17 mouse cellular contexts compared by ENCODE assay signal in genomic region chr13:112366321-112367029, GRCm38 (mm10).
DNase-seq lines count a peak whose midpoint lies in the region; ATAC-seq and TF ChIP-seq lines count a peak whose summit lies in the region.
"Had no signal": no experiment of that assay in that cellular context is flagged by ENCODE, and none has a peak within 500 bp of the region (broad histone marks: within the 10 kb centered on the region; RNA-seq: fewer than 3 reads in every experiment).

No protein-coding gene starts in this region.

- TF ChIP-seq CTCF in forebrain, postnatal 0 days (IDR thresholded peaks at IDR 0.05; ENCODE audit: low read depth): no peak
- TF ChIP-seq CTCF in CH12.LX (conservative IDR thresholded peaks at IDR 0.05 in 1 of 2, IDR thresholded peaks at IDR 0.05 in 1 of 2; ENCODE audit: low read depth in 2 of 2, low read length in 2 of 2): no peak
- no peak for TF ChIP-seq CTCF in thymus, adult 2 months (IDR thresholded peaks at IDR 0.05; ENCODE audit: borderline replicate concordance, control insufficient read depth, extremely low read depth, insufficient read depth, low read length, poor library complexity)

- H3K27me3 ChIP-seq in forebrain, embryonic 11.5 days (ENCODE audit: control insufficient read depth, insufficient read depth, low read length): no peaks in the 10 kb centered on the region
- H3K27me3 ChIP-seq in forebrain, postnatal 0 days (ENCODE audit: insufficient read depth, low read length): no peaks in the 10 kb centered on the region
- no peaks in the 10 kb centered on the region for H3K27me3 ChIP-seq in CH12.LX (replicated peaks)
- H3K27me3 ChIP-seq in thymus, adult 2 months (ENCODE audit: control insufficient read depth, insufficient read depth, low read length): no peaks in the 10 kb centered on the region
- H3K27me3 ChIP-seq: embryonic facial prominence, embryonic 13.5 days; heart, embryonic 13.5 days; hindbrain, embryonic 12.5 days; Patski had no signal

- TF ChIP-seq EP300 in CH12.LX (IDR thresholded peaks at IDR 0.05; ENCODE audit: low read length): no peak

- H3K4me1 ChIP-seq in forebrain, embryonic 11.5 days (replicated peaks; ENCODE audit: control insufficient read depth, insufficient read depth, low read length): no peaks in the 10 kb centered on the region
- no peaks in the 10 kb centered on the region for H3K4me1 ChIP-seq in forebrain, postnatal 0 days (ENCODE audit: insufficient read depth)
- H3K4me1 ChIP-seq in CH12.LX (ENCODE audit: control insufficient read depth in 1 of 2, insufficient read depth in 2 of 2): peaks cover 14 to 56% of the 10 kb centered on the region in 2 experiments
- peaks cover 8% of the 10 kb centered on the region for H3K4me1 ChIP-seq in thymus, adult 2 months (replicated peaks; ENCODE audit: control insufficient read depth, insufficient read depth, low read length)
- H3K4me1 ChIP-seq: hindbrain, embryonic 12.5 days had no signal

- H3K79me2 ChIP-seq in CH12.LX (replicated peaks; ENCODE audit: control insufficient read depth, extremely low read depth, insufficient read depth, poor library complexity, severe bottlenecking): no peaks in the 10 kb centered on the region

- dilution Hi-C loops in CH12.LX (cut with MboI; ENCODE audit: extremely low pct_ligation_motif_present, extremely low pct_unique_long_range_greater_than_20kb, low sequenced_read_pairs): no loop called here

- TF ChIP-seq POLR2A in CH12.LX (IDR thresholded peaks at IDR 0.05; ENCODE audit: low read depth, low read length): no peak
- TF ChIP-seq POLR2A in thymus, adult 2 months (IDR thresholded peaks at IDR 0.05; ENCODE audit: control insufficient read depth, extremely low read depth, insufficient read depth, low read length, poor library complexity): no peak

- H3K27ac ChIP-seq in forebrain, embryonic 11.5 days (ENCODE audit: low read depth, low read length): no peak overlapping the region
- H3K27ac ChIP-seq in forebrain, postnatal 0 days (ENCODE audit: low read depth, low read length): no peak overlapping the region
- H3K27ac ChIP-seq in CH12.LX (ENCODE audit: insufficient read depth, low read depth): no peak overlapping the region
- H3K27ac ChIP-seq in thymus, adult 2 months (ENCODE audit: control insufficient read depth, insufficient read depth, low read length): no peak overlapping the region
- H3K27ac ChIP-seq: heart, embryonic 13.5 days; hindbrain, embryonic 12.5 days had no signal

- 83% methylated on average over 4 of the region's 4 CpGs for WGBS in forebrain, embryonic 11.5 days
- 91% methylated on average over 4 of the region's 4 CpGs for WGBS in forebrain, postnatal 0 days
- 98% methylated on average over 4 of the region's 4 CpGs for WGBS in thymus, adult 2 months

- H3K9me3 ChIP-seq in forebrain, embryonic 11.5 days (ENCODE audit: control insufficient read depth, low read length): no peaks in the 10 kb centered on the region
- H3K9me3 ChIP-seq in forebrain, postnatal 0 days (ENCODE audit: low read length): no peaks in the 10 kb centered on the region
- no peaks in the 10 kb centered on the region for H3K9me3 ChIP-seq in CH12.LX (replicated peaks; ENCODE audit: low read length)
- H3K9me3 ChIP-seq: embryonic facial prominence, embryonic 13.5 days; heart, embryonic 13.5 days; hindbrain, embryonic 12.5 days had no signal

- no peaks in the 10 kb centered on the region for H3K36me3 ChIP-seq in forebrain, embryonic 11.5 days (ENCODE audit: control insufficient read depth, insufficient read depth, low read length)
- no peaks in the 10 kb centered on the region; the same call in 1 of the 2 replicates for H3K36me3 ChIP-seq in forebrain, postnatal 0 days (ENCODE audit: insufficient read depth)
- no peaks in the 10 kb centered on the region for H3K36me3 ChIP-seq in CH12.LX (replicated peaks in 1 of 2; ENCODE audit: control insufficient read depth in 1 of 2, insufficient read depth in 1 of 2, low read length in 1 of 2)
- H3K36me3 ChIP-seq in thymus, adult 2 months (ENCODE audit: control insufficient read depth, insufficient read depth, low read length): no peaks in the 10 kb centered on the region
- H3K36me3 ChIP-seq: embryonic facial prominence, embryonic 13.5 days; heart, embryonic 13.5 days; hindbrain, embryonic 12.5 days had no signal

- H3K9ac ChIP-seq in forebrain, embryonic 11.5 days (ENCODE audit: low read length): no peak overlapping the region
- H3K9ac ChIP-seq in forebrain, postnatal 0 days: no peak overlapping the region
- no peak overlapping the region for H3K9ac ChIP-seq in CH12.LX (ENCODE audit: insufficient read depth, low read depth)
- H3K9ac ChIP-seq: embryonic facial prominence, embryonic 13.5 days; heart, embryonic 13.5 days; hindbrain, embryonic 12.5 days had no signal

- in situ Hi-C loops in CH12.LX (cut with MboI; ENCODE audit: low pct_ligation_motif_present, low pct_unique_long_range_greater_than_20kb, low sequenced_read_pairs): no loop called here

- peak; percentile 17 for DNase-seq in forebrain, embryonic 11.5 days (ENCODE audit: low spot score)
- no peak for DNase-seq in forebrain, postnatal 0 days
- DNase-seq in A20 (ENCODE audit: low read depth, low spot score) (peak; percentile 57), CH12.LX (ENCODE audit: extremely low read depth) (no peak)
- no peak for DNase-seq in thymus, adult 2 months
- DNase-seq: cerebellum, adult 2 months; cerebellum, postnatal 14 days had no signal

- no peak overlapping the region for H3K4me3 ChIP-seq in forebrain, embryonic 11.5 days (ENCODE audit: low read depth, low read length)
- H3K4me3 ChIP-seq in forebrain, postnatal 0 days (ENCODE audit: low read depth, low read length): no peak overlapping the region
- no peak overlapping the region for H3K4me3 ChIP-seq in CH12.LX (replicated peaks in 1 of 3; ENCODE audit: low read depth in 2 of 3, low read length in 2 of 3, poor library complexity in 1 of 3)
- no peak overlapping the region for H3K4me3 ChIP-seq in thymus, adult 2 months (ENCODE audit: control insufficient read depth, insufficient read depth, low read length)
- H3K4me3 ChIP-seq: embryonic facial prominence, embryonic 13.5 days; heart, embryonic 13.5 days; hindbrain, embryonic 12.5 days had no signal

- no peak for ATAC-seq in forebrain, embryonic 11.5 days (replicated peaks; ENCODE audit: low FRiP score)
- no peak for ATAC-seq in forebrain, postnatal 0 days
- ATAC-seq in neutrophil, adult 5-6 weeks (ENCODE audit: extremely low read depth, insufficient number of reproducible peaks, low FRiP score, poor library complexity, severe bottlenecking): peak; percentile 19; the same call in 1 of the 2 replicates
- ATAC-seq in megakaryocyte progenitor cell, adult 5-6 weeks (replicated peaks; ENCODE audit: poor library complexity): no peak
- ATAC-seq: activated CD4-positive, CD25-positive, alpha-beta regulatory T cell, adult 4 months; forebrain, embryonic 14.5 days; hindbrain, embryonic 16.5 days; inflammation-experienced regulatory T-cells, adult 6 months; Patski had no signal

- H3K4me2 ChIP-seq in forebrain, embryonic 11.5 days (ENCODE audit: low read depth, low read length, severe bottlenecking): no peak overlapping the region
- no peak overlapping the region for H3K4me2 ChIP-seq in forebrain, postnatal 0 days (ENCODE audit: low read depth)
- no peak overlapping the region for H3K4me2 ChIP-seq in CH12.LX (ENCODE audit: insufficient read depth, low read depth, poor library complexity, severe bottlenecking)
- H3K4me2 ChIP-seq: embryonic facial prominence, embryonic 13.5 days; heart, embryonic 13.5 days; hindbrain, embryonic 12.5 days had no signal

- TF ChIP-seq RAD21 in CH12.LX (IDR thresholded peaks at IDR 0.05; ENCODE audit: low read depth, low read length): no peak

TF ChIP-seq in CH12.LX, 34 proteins besides CTCF, POLR2A, EP300 and RAD21:
- TF ChIP-seq E2F4 (IDR thresholded peaks at IDR 0.05; ENCODE audit: insufficient replicate concordance, low read depth, low read length) (no peak), HCFC1 (IDR thresholded peaks at IDR 0.05; ENCODE audit: low read depth, low read length) (peak; percentile 66)

Comparison
In these comparisons a context has a peak if more than half of its experiments do, and no peak if none do; other contexts are left out.
1. DNase-seq: peak in forebrain, embryonic 11.5 days (single experiment) and A20 (single experiment); none in forebrain, postnatal 0 days (single experiment), CH12.LX (single experiment) and thymus, adult 2 months (single experiment).